Mouse (Mus musculus) layer of hippocampus, postnatal 25 days (tissue): ENCODE data around the gene Cdr2l. TPM values are rescaled to one million over a fixed set of nuclear protein-coding genes. Genes with fewer than 3 reads are reported as not detected.
"Not testable (repeated sequence)": the region's sequence is repeated elsewhere in the genome, so short reads cannot be mapped to it uniquely, and the experiment has no call there.

ENCODE experiments used
- DNase-seq, 2 experiments: peaks; one replicate each; pipeline ENCODE4 v3.0.0; 2022; ENCODE audit warnings: mixed read lengths in 2 of 2, low spot score in 1 of 2; ENCODE audit errors: extremely low spot score in 1 of 2
- total RNA-seq, 2 experiments: library from RNA; stranded (reverse); gene quantifications; 2 replicates each; pipeline ENCODE4 v1.2.3; 2021

Cdr2l gene
- total RNA-seq, 2 experiments from 2014 or later: 21.7 to 22.8 TPM

GRCm38 (mm10) chr11:115367395-115367944 is 14.2 kb upstream of the Cdr2l start, which contains the start of gene Hid1:
Gene Hid1, minus strand, starts transcription at chr11:115367756.
- DNase-seq: peak; percentile 78

DNA sequence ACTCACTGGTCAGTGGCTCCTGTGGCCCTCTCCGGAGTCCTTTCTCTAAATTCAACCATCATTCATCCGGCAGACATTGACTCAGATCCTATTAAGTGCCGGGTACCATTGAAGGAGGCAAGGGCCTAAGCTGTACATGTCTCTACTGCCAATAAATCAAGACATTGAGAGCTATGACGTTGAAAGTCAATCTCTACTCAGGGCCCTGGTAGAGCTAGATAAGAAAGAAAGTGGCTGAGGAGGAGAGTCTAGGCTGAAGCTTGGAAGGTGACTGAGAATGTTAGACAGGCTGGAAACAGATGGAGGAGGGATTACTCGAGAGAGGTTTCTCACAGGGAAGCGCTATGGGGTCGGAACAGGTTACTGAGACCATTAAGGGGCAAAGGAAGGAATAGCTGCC is 11.3 kb upstream of the Cdr2l start:
- no peak for DNase-seq

DNA sequence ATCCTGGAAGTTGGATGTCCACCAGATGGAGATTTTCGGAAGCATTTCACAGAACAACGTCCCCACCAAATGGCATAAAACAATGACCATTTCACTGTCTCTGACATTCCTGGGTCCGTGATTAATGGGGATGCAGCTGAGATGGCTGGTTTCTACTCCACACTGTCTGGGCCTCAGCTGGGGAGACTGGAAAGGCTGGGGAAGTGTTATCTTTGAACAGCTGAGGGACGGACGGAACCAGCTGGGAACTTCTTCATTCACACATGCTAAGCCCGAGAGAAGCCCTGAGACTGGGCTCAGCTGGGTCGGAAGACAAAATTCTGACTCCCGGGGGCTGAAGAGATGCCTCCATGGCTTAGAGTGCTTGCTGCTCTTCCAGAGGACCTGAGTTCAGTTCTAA is 10.4 kb upstream of the Cdr2l start:
- DNase-seq: no peak

GRCm38 (mm10) chr11:115372015-115372414 is 9.7 kb upstream of the Cdr2l start:
- no peak for DNase-seq

- DNase-seq: no peak
These were observed 9.0 kb upstream of the Cdr2l start for GRCm38 (mm10) chr11:115372737-115373136.

GRCm38 (mm10) chr11:115373805-115374694 is 7.7 kb upstream of the Cdr2l start:
- peak; percentile 61 to 67 for DNase-seq

- no peak for DNase-seq
These were observed 6.9 kb upstream of the Cdr2l start for GRCm38 (mm10) chr11:115374695-115375425.

DNA sequence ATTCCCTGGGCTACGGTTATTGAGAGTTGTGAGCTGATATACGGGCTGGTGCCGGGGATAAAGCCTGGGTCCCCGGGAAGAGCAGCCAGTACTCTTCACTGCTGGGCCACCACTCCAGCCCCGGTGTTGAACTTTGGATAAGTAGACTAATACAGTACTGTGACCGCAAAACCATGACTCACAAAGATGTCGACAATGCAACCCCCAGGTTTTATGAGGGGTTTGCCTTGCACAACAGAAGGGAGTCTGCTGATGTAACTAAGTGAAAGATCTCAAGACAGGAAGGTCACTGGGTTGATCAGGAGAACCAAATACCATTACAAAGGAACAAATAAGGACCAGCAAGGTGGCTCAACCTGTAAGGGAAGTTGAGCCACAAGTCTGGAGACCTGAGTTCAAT is 5.0 kb upstream of the Cdr2l start:
- no peak for DNase-seq

- DNase-seq: no peak
These were observed 4.5 kb upstream of the Cdr2l start for GRCm38 (mm10) chr11:115377254-115377653.

GRCm38 (mm10) chr11:115377854-115378253 is 3.9 kb upstream of the Cdr2l start:
- DNase-seq: no peak

DNA sequence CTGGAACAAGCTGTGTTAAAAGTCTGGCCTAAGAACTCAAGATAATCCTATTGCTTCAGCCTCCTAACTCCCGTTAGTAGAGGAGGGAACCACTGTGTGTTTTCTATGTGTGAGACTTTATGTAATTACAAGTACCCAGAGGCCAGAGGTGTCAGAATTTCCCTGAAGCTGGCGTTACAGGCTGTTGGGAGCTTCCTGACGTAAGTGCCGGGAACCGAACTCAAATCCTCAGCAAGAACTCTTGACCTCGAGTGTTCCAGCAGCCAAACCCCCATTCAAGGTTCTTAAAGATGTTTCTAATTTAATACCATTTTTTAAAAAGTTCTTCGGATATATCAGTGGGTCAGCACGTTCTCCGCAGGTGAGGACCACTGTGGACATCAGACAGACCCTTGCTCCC is 440 bp upstream of the Cdr2l start:
- no peak for DNase-seq

- no peak for DNase-seq
These were observed 1.2 kb downstream of the Cdr2l start for GRCm38 (mm10) chr11:115382891-115383290.

- peak in 1 of 2 experiments; percentile 45 for DNase-seq
These were observed 2.2 kb downstream of the Cdr2l start for GRCm38 (mm10) chr11:115383701-115384474.

DNA sequence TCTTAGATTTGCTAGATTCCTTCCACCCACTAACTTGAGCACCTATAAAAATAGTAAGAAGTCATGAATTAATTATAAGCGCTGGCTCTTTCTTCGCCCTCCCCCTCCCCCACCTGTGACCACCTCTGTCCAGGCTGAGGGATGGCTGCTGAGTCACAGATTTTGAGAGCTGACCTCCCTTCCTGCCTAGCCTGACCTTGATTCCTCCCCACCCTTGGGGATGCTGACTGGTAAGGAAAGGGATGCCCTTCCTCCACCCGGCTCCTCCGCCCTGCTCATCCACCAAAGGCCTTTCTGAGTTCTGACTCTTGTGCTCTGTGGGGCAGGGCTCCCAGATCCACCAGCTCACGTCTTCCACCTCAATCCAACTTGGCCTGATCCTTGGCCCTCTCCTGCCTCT is 2.9 kb downstream of the Cdr2l start:
- DNase-seq: no peak

GRCm38 (mm10) chr11:115386859-115387258 is 5.1 kb downstream of the Cdr2l start:
- DNase-seq: not testable (repeated sequence)

- no peak for DNase-seq
These were observed 9.6 kb downstream of the Cdr2l start for GRCm38 (mm10) chr11:115391358-115391757.

DNA sequence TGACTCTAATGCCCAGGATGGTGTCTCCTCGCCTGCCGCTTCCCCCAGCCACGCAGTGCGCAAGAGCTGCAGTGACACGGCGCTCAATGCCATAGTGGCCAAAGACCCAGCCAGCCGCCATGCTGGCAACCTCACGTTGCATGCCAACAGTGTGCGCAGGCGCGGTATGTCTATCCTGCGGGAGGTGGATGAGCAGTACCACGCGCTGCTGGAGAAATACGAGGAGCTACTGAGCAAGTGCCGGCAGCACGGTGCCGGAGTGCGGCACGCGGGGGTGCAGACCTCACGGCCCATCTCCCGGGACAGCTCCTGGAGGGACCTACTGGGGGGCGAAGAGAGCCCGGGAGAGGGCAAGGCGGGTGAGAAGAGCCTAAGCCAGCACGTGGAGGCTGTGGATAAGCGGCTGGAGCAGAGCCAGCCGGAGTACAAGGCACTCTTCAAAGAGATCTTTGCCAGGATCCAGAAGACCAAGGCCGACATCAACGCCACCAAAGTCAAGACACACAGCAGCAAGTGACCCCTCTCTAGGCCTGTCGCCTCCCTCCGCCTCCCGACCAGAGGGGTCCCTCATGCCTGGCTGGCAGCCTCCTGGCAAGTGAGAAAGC is 12.1 kb downstream of the Cdr2l start:
- DNase-seq: no peak

DNA sequence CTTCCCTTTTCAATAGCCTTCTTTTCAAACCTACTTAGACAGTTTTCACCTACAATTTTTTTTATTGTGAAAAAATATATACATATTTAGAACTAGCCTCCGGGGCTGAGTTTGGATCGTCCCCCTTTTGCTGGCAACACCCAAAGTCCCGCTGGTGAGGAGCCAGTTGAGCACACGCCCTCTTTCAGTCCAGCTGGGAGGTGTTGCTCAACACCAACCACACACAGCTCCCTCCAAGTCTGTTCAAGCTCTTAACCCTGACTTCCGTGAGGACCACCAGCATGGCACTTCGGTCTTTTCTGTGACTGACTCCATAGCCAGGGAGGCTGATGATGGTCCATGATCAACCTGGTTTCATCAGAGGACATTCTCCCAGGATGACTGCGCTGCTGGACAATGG is 16.4 kb downstream of the Cdr2l start:
- DNase-seq: no peak

DNA sequence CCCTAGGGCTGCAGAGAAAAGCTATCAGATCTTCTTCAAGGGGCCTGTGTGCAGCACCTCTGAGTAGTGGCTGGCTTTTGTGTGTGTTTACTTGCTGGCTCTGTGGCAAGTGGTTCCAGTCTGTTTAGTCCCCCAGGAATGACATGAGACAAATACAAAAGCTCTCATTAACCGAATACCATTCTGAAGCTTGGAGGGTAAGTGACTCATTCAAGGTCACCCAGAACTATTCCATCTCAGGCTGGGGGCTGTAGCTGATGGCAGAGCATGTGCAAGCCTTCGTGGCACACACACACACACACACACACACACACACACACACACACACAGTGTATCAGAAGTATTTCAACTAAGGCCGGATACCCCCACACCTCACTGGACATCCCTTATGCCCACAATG is 18.4 kb downstream of the Cdr2l start:
- no peak for DNase-seq
